Mouse (Mus musculus) thymus, adult 2 months (tissue): ENCODE measurements around the gene Arnt2. TPM values are rescaled to one million over a fixed set of nuclear protein-coding genes. Genes with fewer than 3 reads are reported as not detected.

Experiments
- DNase-seq: peaks from one replicate; pipeline ENCODE4 v3.0.0; 2021
- H3K27ac ChIP-seq: fragments of 200-500 bp; 2 replicates; pipeline ENCODE4 v1.5.1; 2012; ENCODE audit warnings: low read length, control low read depth; ENCODE audit not compliant: control insufficient read depth, insufficient read depth
- H3K27me3 ChIP-seq: fragments of 200-500 bp; 2 replicates; pipeline ENCODE4 v1.6.1; 2012; ENCODE audit warnings: mild to moderate bottlenecking, low read length, moderate library complexity, mixed read lengths; ENCODE audit not compliant: control insufficient read depth, insufficient read depth
- H3K36me3 ChIP-seq: fragments of 200-500 bp; 2 replicates; pipeline ENCODE4 v1.6.1; 2012; ENCODE audit warnings: mild to moderate bottlenecking, low read length, moderate library complexity; ENCODE audit not compliant: control insufficient read depth, insufficient read depth
- H3K4me1 ChIP-seq: fragments of 200-500 bp; replicated peaks from 2 replicates; pipeline ENCODE4 v1.6.1; 2012; ENCODE audit warnings: low read length; ENCODE audit not compliant: control insufficient read depth, insufficient read depth
- H3K4me3 ChIP-seq: fragments of 200-500 bp; 2 replicates; pipeline ENCODE4 v1.5.1; 2012; ENCODE audit warnings: mild to moderate bottlenecking, low read length, control low read depth, moderate library complexity; ENCODE audit not compliant: control insufficient read depth, insufficient read depth
- CTCF ChIP-seq: fragments of 200-500 bp; IDR thresholded peaks from 2 replicates; pipeline ENCODE4 v1.5.1; 2012; ENCODE audit warnings: mild to moderate bottlenecking, control low read depth, low read length, moderate library complexity, borderline replicate concordance; ENCODE audit not compliant: control insufficient read depth, poor library complexity, insufficient read depth; ENCODE audit errors: extremely low read depth
- POLR2A ChIP-seq: fragments of 200-500 bp; IDR thresholded peaks from 2 replicates; pipeline ENCODE4 v1.6.1; 2012; ENCODE audit warnings: mild to moderate bottlenecking, low read length, control low read depth, moderate library complexity; ENCODE audit not compliant: control insufficient read depth, poor library complexity, insufficient read depth; ENCODE audit errors: extremely low read depth
- WGBS: fragments of 180-500 bp; shearing (Covaris S2); methylation state at CpG from one replicate; pipeline ENCODE4 v1.1.7; 2018; 5-methylcytosine and 5-hydroxymethylcytosine counted together
- polyA plus RNA-seq: library from polyadenylated mRNA; depleted of rRNA; stranded (reverse); fragments of >200 nt; gene quantifications from 2 replicates; pipeline ENCODE4 v1.2.3, GENCODE M21; 2012

Arnt2 gene
- polyA plus RNA-seq, 1 experiment: 1.9 TPM

- WGBS: 78% methylated on average over 11 of the region's 11 CpGs
- DNase-seq: no peak
- H3K27me3 ChIP-seq: no peaks in the 10 kb centered on the region
- TF ChIP-seq POLR2A (no peak), CTCF (no peak)
- no peak overlapping the region for H3K27ac ChIP-seq
- no peaks in the 10 kb centered on the region for H3K4me1 ChIP-seq
- no peak overlapping the region for H3K4me3 ChIP-seq
- no peaks in the 10 kb centered on the region for H3K36me3 ChIP-seq
Observed at GRCm38 (mm10) chr7:84332295-84333168, 77.4 kb downstream of the Arnt2 start.

GRCm38 (mm10) chr7:84329174-84329583 is 80.8 kb downstream of the Arnt2 start:
- no peaks in the 10 kb centered on the region for H3K27me3 ChIP-seq
- H3K4me1 ChIP-seq: no peaks in the 10 kb centered on the region
- TF ChIP-seq CTCF (no peak), POLR2A (no peak)
- H3K27ac ChIP-seq: no peak overlapping the region
- H3K36me3 ChIP-seq: no peaks in the 10 kb centered on the region
- no peak overlapping the region for H3K4me3 ChIP-seq
- DNase-seq: no peak
- 88% methylated on average over 1 of the region's 1 CpGs for WGBS

DNA sequence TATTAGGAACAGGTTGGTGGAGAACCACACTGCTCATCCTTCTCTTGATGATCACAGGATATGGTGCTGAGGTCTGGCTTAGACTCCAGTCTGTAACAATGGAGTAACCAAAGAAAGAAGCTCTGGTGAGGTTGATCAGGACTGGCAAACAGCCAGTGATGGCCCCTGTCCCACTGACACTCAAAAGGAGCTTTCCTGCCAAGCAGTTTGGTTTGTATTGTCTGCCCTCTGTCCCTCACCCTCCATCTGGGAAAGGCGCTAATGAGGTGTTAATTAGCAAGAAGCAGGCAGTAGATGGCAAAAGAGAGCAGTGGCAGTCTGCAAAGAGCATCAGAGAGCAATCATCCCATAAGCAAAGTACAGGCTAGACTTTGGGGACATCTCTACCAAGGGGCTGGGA is 81.2 kb downstream of the Arnt2 start:
- TF ChIP-seq POLR2A: no peak
- no peak for TF ChIP-seq CTCF
- DNase-seq: no peak
- H3K4me1 ChIP-seq: no peaks in the 10 kb centered on the region
- no peak overlapping the region for H3K27ac ChIP-seq
- H3K36me3 ChIP-seq: no peaks in the 10 kb centered on the region
- H3K4me3 ChIP-seq: no peak overlapping the region
- no peaks in the 10 kb centered on the region for H3K27me3 ChIP-seq
- WGBS: 77% methylated on average over 1 of the region's 1 CpGs

GRCm38 (mm10) chr7:84325570-84326328 is 84.2 kb downstream of the Arnt2 start:
- Histone ChIP-seq H3K4me3 (no peak overlapping the region), H3K27ac (no peak overlapping the region; the same call in 1 of the 2 replicates), H3K27me3 (no peaks in the 10 kb centered on the region), H3K4me1 (no peaks in the 10 kb centered on the region), H3K36me3 (no peaks in the 10 kb centered on the region)
- WGBS: 40% methylated on average over 2 of the region's 2 CpGs
- no peak for DNase-seq
- TF ChIP-seq CTCF (no peak), POLR2A (no peak)

DNA sequence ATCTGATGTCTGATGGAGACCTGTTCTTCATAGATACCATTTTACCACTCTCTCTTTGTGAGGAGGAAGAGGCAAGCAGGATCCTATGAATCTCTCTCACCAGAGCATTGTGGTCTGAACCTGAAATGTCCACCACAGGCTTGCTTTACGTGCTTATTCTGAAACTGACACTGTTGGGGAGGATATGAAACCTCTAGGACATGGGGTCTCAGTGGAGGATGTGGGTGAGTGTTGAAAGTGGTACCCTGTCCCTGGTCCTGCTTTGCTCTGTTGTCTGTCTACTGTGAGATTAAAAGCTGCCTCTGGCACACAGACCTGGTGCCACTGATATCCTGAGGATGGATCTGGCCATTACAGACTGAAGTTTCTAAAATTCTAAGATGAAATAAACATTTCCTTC is 88.4 kb downstream of the Arnt2 start:
- no peak for DNase-seq
- no peak overlapping the region for H3K4me3 ChIP-seq
- TF ChIP-seq CTCF (no peak), POLR2A (no peak)
- H3K27me3 ChIP-seq: no peaks in the 10 kb centered on the region
- H3K36me3 ChIP-seq: no peaks in the 10 kb centered on the region
- no peaks in the 10 kb centered on the region for H3K4me1 ChIP-seq
- 14% methylated on average over 1 of the region's 1 CpGs for WGBS
- H3K27ac ChIP-seq: no peak overlapping the region

GRCm38 (mm10) chr7:84315353-84316003 is 94.5 kb downstream of the Arnt2 start:
- Histone ChIP-seq H3K27me3 (no peaks in the 10 kb centered on the region), H3K27ac (no peak overlapping the region), H3K4me3 (no peak overlapping the region), H3K36me3 (no peaks in the 10 kb centered on the region), H3K4me1 (no peaks in the 10 kb centered on the region)
- TF ChIP-seq POLR2A (no peak), CTCF (0 out of 2 replicates have a peak, but pooled peaks have one; percentile 21)
- 61% methylated on average over 7 of the region's 7 CpGs for WGBS
- peak; percentile 46 for DNase-seq
